Comparison of ENCODE assay signal across 8 mouse cellular contexts in genomic region chr16:87354075-87354583, GRCm38 (mm10). TPM values are rescaled to one million over a fixed set of nuclear protein-coding genes. Genes with fewer than 3 reads are reported as not detected.
DNase-seq lines count a peak whose midpoint lies in the region; ATAC-seq and TF ChIP-seq lines count a peak whose summit lies in the region.

Gene N6amt1, plus strand, starts transcription at chr16:87354185.

- no peaks in the 10 kb centered on the region for H3K9me3 ChIP-seq in heart, embryonic 10.5 days
- no peaks in the 10 kb centered on the region for H3K9me3 ChIP-seq in kidney, embryonic 15.5 days (replicated peaks)

- peak within 1 kb of the TSS; percentile 99 for H3K27ac ChIP-seq in bone marrow macrophage, adult 2 months (ENCODE audit: insufficient read depth, low read depth, low read length)
- peak within 1 kb of the TSS; percentile 96 for H3K27ac ChIP-seq in embryonic fibroblast, embryonic 13.5 days (ENCODE audit: insufficient read depth, low read length)
- peak within 1 kb of the TSS; percentile 98 for H3K27ac ChIP-seq in heart, embryonic 10.5 days
- peak within 1 kb of the TSS; percentile 98 for H3K27ac ChIP-seq in kidney, embryonic 15.5 days

- no peak for TF ChIP-seq CTCF in bone marrow macrophage, adult 2 months (IDR thresholded peaks at IDR 0.05; ENCODE audit: low read depth, low read length)
- no peak for TF ChIP-seq CTCF in embryonic fibroblast, embryonic 13.5 days (IDR thresholded peaks at IDR 0.05; ENCODE audit: borderline replicate concordance, insufficient read depth, low read length)

- H3K4me3 ChIP-seq in bone marrow macrophage, adult 2 months (ENCODE audit: insufficient read depth, low read length), result peak within 1 kb of the TSS; percentile 79
- H3K4me3 ChIP-seq in embryonic fibroblast, embryonic 13.5 days (ENCODE audit: insufficient read depth, low read length), result peak within 1 kb of the TSS; percentile 71
- peak within 1 kb of the TSS; percentile 75 for H3K4me3 ChIP-seq in heart, embryonic 10.5 days
- H3K4me3 ChIP-seq in kidney, embryonic 15.5 days (replicated peaks), result peak within 1 kb of the TSS; percentile 87

- H3K4me2 ChIP-seq in kidney, embryonic 15.5 days, result peak within 1 kb of the TSS; percentile 57

- under 1% methylated on average over 48 of the region's 48 CpGs for WGBS in heart, embryonic 10.5 days
- under 1% methylated on average over 45 of the region's 48 CpGs for WGBS in kidney, embryonic 15.5 days

- TF ChIP-seq POLR2A in bone marrow macrophage, adult 2 months (IDR thresholded peaks at IDR 0.05; ENCODE audit: borderline replicate concordance, low read depth, low read length), result no peak
- TF ChIP-seq POLR2A in embryonic fibroblast, embryonic 13.5 days (IDR thresholded peaks at IDR 0.05; ENCODE audit: low read depth, low read length), result peak; percentile 75

- peak; percentile 99 for ATAC-seq in kidney, embryonic 15.5 days (replicated peaks; ENCODE audit: low FRiP score)
- peak; percentile 95 for ATAC-seq in monocyte, adult 5-6 weeks (replicated peaks; ENCODE audit: insufficient number of reproducible peaks, low FRiP score, low TSS enrichment, poor library complexity, severe bottlenecking)

- no peaks in the 10 kb centered on the region for H3K27me3 ChIP-seq in heart, embryonic 10.5 days (ENCODE audit: insufficient read depth, poor library complexity, severe bottlenecking)
- H3K27me3 ChIP-seq in kidney, embryonic 15.5 days, result no peaks in the 10 kb centered on the region

- peak within 1 kb of the TSS; percentile 83 for H3K9ac ChIP-seq in kidney, embryonic 15.5 days

- H3K36me3 ChIP-seq in heart, embryonic 10.5 days, result peaks cover 23% of the 10 kb centered on the region
- H3K36me3 ChIP-seq in kidney, embryonic 15.5 days, result peaks cover 29% of the 10 kb centered on the region

- DNase-seq in A20 (ENCODE audit: low read depth, low spot score), result peak; percentile 98
- DNase-seq in heart, embryonic 10.5 days (ENCODE audit: low spot score), result peak; percentile 96
- peak; percentile 91 for DNase-seq in liver
- peak; percentile 87 to 94 for DNase-seq in spleen, postnatal 4 days (ENCODE audit: low spot score in 2 of 2)

- H3K4me1 ChIP-seq in bone marrow macrophage, adult 2 months (ENCODE audit: control insufficient read depth, insufficient read depth, low read length), result peaks cover 11% of the 10 kb centered on the region
- H3K4me1 ChIP-seq in embryonic fibroblast, embryonic 13.5 days (ENCODE audit: control insufficient read depth, insufficient read depth, low read length), result no peaks in the 10 kb centered on the region
- H3K4me1 ChIP-seq in heart, embryonic 10.5 days, result no peaks in the 10 kb centered on the region; the same call in 1 of the 2 replicates
- peaks cover 7% of the 10 kb centered on the region; the same call in 1 of the 2 replicates for H3K4me1 ChIP-seq in kidney, embryonic 15.5 days

RNA-seq across cellular contexts. Expression of gene N6amt1, which starts in this region (rescaled TPM):
- 10.6 and 11.5 TPM in 2 replicates for polyA plus RNA-seq in bone marrow macrophage, adult 2 months (2012; ENCODE audit: insufficient read depth, insufficient read length, missing spikeins)
- polyA plus RNA-seq in embryonic fibroblast, embryonic 13.5 days (2011; ENCODE audit: insufficient read length, low read depth, missing spikeins), result 15.6 and 17.8 TPM in 2 replicates
- polyA plus RNA-seq in heart, embryonic 10.5 days (2016; fragmentation: Nextera tagmentation; extraction: Ambion mirVana), result 21.9 and 22.6 TPM in 2 replicates
- 28.4 and 29.5 TPM in 2 replicates for polyA plus RNA-seq in kidney, embryonic 15.5 days (2015; fragmentation: Nextera tagmentation; extraction: Ambion mirVana)
- total RNA-seq in monocyte, adult 5-6 weeks (2017), result 7.9 to 11.4 TPM (median 9.2 TPM) in 3 replicates

Comparison
In these comparisons a context has a peak if more than half of its experiments do, and no peak if none do; other contexts are left out.
1. Peak in every context shown above with its lines: DNase-seq, ATAC-seq, H3K4me3 ChIP-seq and H3K27ac ChIP-seq.